Comparison of ENCODE assay signal across 15 mouse cellular contexts in genomic region chr8:119627613-119628359, GRCm38 (mm10). TPM values are rescaled to one million over a fixed set of nuclear protein-coding genes. Genes with fewer than 3 reads are reported as not detected.
DNase-seq lines count a peak whose midpoint lies in the region; ATAC-seq and TF ChIP-seq lines count a peak whose summit lies in the region.
"Had no signal": no experiment of that assay in that cellular context is flagged by ENCODE, and none has a peak within 500 bp of the region (broad histone marks: within the 10 kb centered on the region; RNA-seq: fewer than 3 reads in every experiment).

No protein-coding gene starts in this region.

- no peak overlapping the region for H3K4me2 ChIP-seq in forebrain, postnatal 0 days (ENCODE audit: low read depth)
- no peak overlapping the region for H3K4me2 ChIP-seq in lung, postnatal 0 days (replicated peaks; ENCODE audit: low read depth, low read length)
- H3K4me2 ChIP-seq in liver, postnatal 0 days (ENCODE audit: low read depth, low read length) = no peak overlapping the region
- H3K4me2 ChIP-seq: limb, embryonic 15.5 days; midbrain, embryonic 11.5 days had no signal

- WGBS in forebrain, embryonic 10.5 days = 50% methylated on average over 10 of the region's 10 CpGs
- WGBS in forebrain, postnatal 0 days = 55% methylated on average over 10 of the region's 10 CpGs
- 30% methylated on average over 10 of the region's 10 CpGs for WGBS in lung, postnatal 0 days
- 50% methylated on average over 10 of the region's 10 CpGs for WGBS in liver, postnatal 0 days (ENCODE audit: insufficient replicate concordance)

- peaks cover 35% of the 10 kb centered on the region for H3K4me1 ChIP-seq in forebrain, embryonic 10.5 days
- H3K4me1 ChIP-seq in forebrain, postnatal 0 days (ENCODE audit: insufficient read depth) = no peaks in the 10 kb centered on the region
- no peaks in the 10 kb centered on the region for H3K4me1 ChIP-seq in lung, postnatal 0 days (ENCODE audit: insufficient read depth, low read depth, low read length)
- 0 out of 2 replicates have a peak, but pooled peaks cover 2% of the 10 kb centered on the region for H3K4me1 ChIP-seq in liver, postnatal 0 days (ENCODE audit: insufficient read depth)
- H3K4me1 ChIP-seq: limb, embryonic 15.5 days had no signal

- H3K4me3 ChIP-seq in forebrain, embryonic 10.5 days = no peak overlapping the region
- no peak overlapping the region for H3K4me3 ChIP-seq in forebrain, postnatal 0 days (ENCODE audit: low read depth, low read length)
- H3K4me3 ChIP-seq in lung, postnatal 0 days (ENCODE audit: low read depth, low read length) = no peak overlapping the region
- no peak overlapping the region for H3K4me3 ChIP-seq in liver, postnatal 0 days (ENCODE audit: low read depth, low read length)
- H3K4me3 ChIP-seq: left cerebral cortex, adult 2 months; limb, embryonic 15.5 days had no signal

- TF ChIP-seq EP300 in lung, postnatal 0 days (IDR thresholded peaks at IDR 0.05) = no peak
- TF ChIP-seq EP300 in liver, postnatal 0 days (IDR thresholded peaks at IDR 0.05; ENCODE audit: low read depth) = no peak

- no peaks in the 10 kb centered on the region for H3K9me3 ChIP-seq in forebrain, embryonic 10.5 days
- H3K9me3 ChIP-seq in forebrain, postnatal 0 days (ENCODE audit: low read length) = no peaks in the 10 kb centered on the region
- H3K9me3 ChIP-seq in lung, postnatal 0 days (ENCODE audit: low read length) = no peaks in the 10 kb centered on the region
- H3K9me3 ChIP-seq in liver, postnatal 0 days (ENCODE audit: low read length) = no peaks in the 10 kb centered on the region
- H3K9me3 ChIP-seq: limb, embryonic 15.5 days had no signal

- peak overlapping the region; percentile 66; the same call in 1 of the 2 replicates for H3K27ac ChIP-seq in forebrain, embryonic 10.5 days
- H3K27ac ChIP-seq in forebrain, postnatal 0 days (ENCODE audit: low read depth, low read length) = no peak overlapping the region
- no peak overlapping the region for H3K27ac ChIP-seq in lung, postnatal 0 days (ENCODE audit: low read length)
- no peak overlapping the region for H3K27ac ChIP-seq in liver, postnatal 0 days (ENCODE audit: low read depth)
- H3K27ac ChIP-seq: hindbrain, postnatal 0 days; left cerebral cortex, adult 2 months; limb, embryonic 15.5 days had no signal

- peaks cover 20% of the 10 kb centered on the region for H3K27me3 ChIP-seq in forebrain, embryonic 10.5 days (ENCODE audit: poor library complexity, severe bottlenecking)
- H3K27me3 ChIP-seq in forebrain, postnatal 0 days (ENCODE audit: insufficient read depth, low read length) = no peaks in the 10 kb centered on the region
- H3K27me3 ChIP-seq in lung, postnatal 0 days (replicated peaks; ENCODE audit: insufficient read depth, low read length) = no peaks in the 10 kb centered on the region
- peaks cover 8% of the 10 kb centered on the region; the same call in 1 of the 2 replicates for H3K27me3 ChIP-seq in liver, postnatal 0 days (ENCODE audit: insufficient read depth, low read length)

- ATAC-seq in forebrain, postnatal 0 days = no peak
- peak; percentile 69 for ATAC-seq in lung, postnatal 0 days
- ATAC-seq in liver, postnatal 0 days = peak; percentile 41; the same call in 1 of the 2 replicates
- ATAC-seq: hindbrain, postnatal 0 days had no signal

- H3K9ac ChIP-seq in forebrain, postnatal 0 days = no peak overlapping the region
- H3K9ac ChIP-seq in lung, postnatal 0 days (replicated peaks; ENCODE audit: low read depth) = no peak overlapping the region
- H3K9ac ChIP-seq in liver, postnatal 0 days (replicated peaks) = no peak overlapping the region
- H3K9ac ChIP-seq: limb, embryonic 15.5 days had no signal

- TF ChIP-seq CTCF in forebrain, postnatal 0 days (IDR thresholded peaks at IDR 0.05; ENCODE audit: low read depth) = no peak
- no peak for TF ChIP-seq CTCF in lung, postnatal 0 days (IDR thresholded peaks at IDR 0.05)
- TF ChIP-seq CTCF in liver, postnatal 0 days (IDR thresholded peaks at IDR 0.05; ENCODE audit: low read depth) = no peak

- no peaks in the 10 kb centered on the region for H3K36me3 ChIP-seq in forebrain, embryonic 10.5 days (replicated peaks)
- no peaks in the 10 kb centered on the region for H3K36me3 ChIP-seq in forebrain, postnatal 0 days (ENCODE audit: insufficient read depth)
- no peaks in the 10 kb centered on the region for H3K36me3 ChIP-seq in lung, postnatal 0 days (ENCODE audit: insufficient read depth, low read length)
- no peaks in the 10 kb centered on the region for H3K36me3 ChIP-seq in liver, postnatal 0 days (replicated peaks; ENCODE audit: insufficient read depth, low read length)
- H3K36me3 ChIP-seq: limb, embryonic 15.5 days had no signal

- DNase-seq in forebrain, embryonic 10.5 days (ENCODE audit: extremely low spot score, low spot score) = peak; percentile 37
- no peak for DNase-seq in forebrain, postnatal 0 days
- DNase-seq in lung, postnatal 0 days (ENCODE audit: low spot score) = no peak
- no peak for DNase-seq in lung, postnatal 14 days
- peak; percentile 35 for DNase-seq in forelimb bud, embryonic 11.5 days (ENCODE audit: low read depth, low spot score)
- no peak for DNase-seq in liver, postnatal 0 days
- DNase-seq in adrenal gland, postnatal 25 days = no peak
- no peak for DNase-seq in urinary bladder, postnatal 10 days (ENCODE audit: low spot score)
- DNase-seq: adrenal gland, postnatal 36 days; kidney, postnatal 14 days had no signal

RNA-seq across cellular contexts. Expression of gene Kcng4, which starts 7.7 kb away (rescaled TPM):
- 0.10 and 0.11 TPM in 2 replicates for polyA plus RNA-seq in forebrain, embryonic 10.5 days (2016; fragmentation: Nextera tagmentation; extraction: Ambion mirVana)
- 0.38 and 1.5 TPM in 2 replicates for total RNA-seq in forebrain, postnatal 0 days (2014; rRNA removed)
- polyA plus RNA-seq in forebrain, postnatal 0 days (2015; fragmentation: Nextera tagmentation; extraction: Ambion mirVana) = 0.34 and 0.90 TPM in 2 replicates
- 0.07 and 0.08 TPM in 2 replicates for polyA plus RNA-seq in lung, postnatal 0 days (2015; fragmentation: Nextera tagmentation; extraction: Ambion mirVana)
- not detected in 2 replicates for polyA plus RNA-seq in liver, postnatal 0 days (2015; fragmentation: Nextera tagmentation; extraction: Ambion mirVana)
- total RNA-seq in adrenal gland, postnatal 25 days (2021) = 0.30 and 0.52 TPM in 2 replicates
- polyA plus RNA-seq: heart, embryonic 14.5 days had no signal

RNA-seq across cellular contexts. Expression of gene Adad2, which starts 15.2 kb away (rescaled TPM):
- 0.10 and 0.16 TPM in 2 replicates for polyA plus RNA-seq in forebrain, embryonic 10.5 days (2016; fragmentation: Nextera tagmentation; extraction: Ambion mirVana)
- not detected in 2 replicates for total RNA-seq in forebrain, postnatal 0 days (2014; rRNA removed)
- polyA plus RNA-seq in forebrain, postnatal 0 days (2015; fragmentation: Nextera tagmentation; extraction: Ambion mirVana) = 0.09 and 0.16 TPM in 2 replicates
- polyA plus RNA-seq in lung, postnatal 0 days (2015; fragmentation: Nextera tagmentation; extraction: Ambion mirVana) = not detected in 2 replicates
- not detected in 2 replicates for polyA plus RNA-seq in liver, postnatal 0 days (2015; fragmentation: Nextera tagmentation; extraction: Ambion mirVana)
- not detected in 2 replicates for total RNA-seq in adrenal gland, postnatal 25 days (2021)
- total RNA-seq: adrenal gland, postnatal 36 days had no signal
- polyA plus RNA-seq: heart, embryonic 14.5 days had no signal

RNA-seq across cellular contexts. Expression of gene Taf1c, which starts 22.8 kb away (rescaled TPM):
- 17.0 and 18.5 TPM in 2 replicates for polyA plus RNA-seq in forebrain, embryonic 10.5 days (2016; fragmentation: Nextera tagmentation; extraction: Ambion mirVana)
- total RNA-seq in forebrain, postnatal 0 days (2014; rRNA removed) = 17.6 and 21.1 TPM in 2 replicates
- polyA plus RNA-seq in forebrain, postnatal 0 days (2015; fragmentation: Nextera tagmentation; extraction: Ambion mirVana) = 10.1 and 10.9 TPM in 2 replicates
- 5.6 and 5.7 TPM in 2 replicates for polyA plus RNA-seq in lung, postnatal 0 days (2015; fragmentation: Nextera tagmentation; extraction: Ambion mirVana)
- polyA plus RNA-seq in liver, postnatal 0 days (2015; fragmentation: Nextera tagmentation; extraction: Ambion mirVana) = 2.4 and 2.7 TPM in 2 replicates
- total RNA-seq in adrenal gland, postnatal 25 days (2021) = 14.0 and 15.7 TPM in 2 replicates

RNA-seq across cellular contexts. Expression of gene Wfdc1, which starts 38.4 kb away (rescaled TPM):
- polyA plus RNA-seq in forebrain, embryonic 10.5 days (2016; fragmentation: Nextera tagmentation; extraction: Ambion mirVana) = 2.7 and 3.7 TPM in 2 replicates
- 8.6 and 8.9 TPM in 2 replicates for total RNA-seq in forebrain, postnatal 0 days (2014; rRNA removed)
- 8.3 and 9.0 TPM in 2 replicates for polyA plus RNA-seq in forebrain, postnatal 0 days (2015; fragmentation: Nextera tagmentation; extraction: Ambion mirVana)
- polyA plus RNA-seq in lung, postnatal 0 days (2015; fragmentation: Nextera tagmentation; extraction: Ambion mirVana) = 130 and 164 TPM in 2 replicates
- polyA plus RNA-seq in liver, postnatal 0 days (2015; fragmentation: Nextera tagmentation; extraction: Ambion mirVana) = 6.0 and 7.2 TPM in 2 replicates
- 4.6 and 6.1 TPM in 2 replicates for total RNA-seq in adrenal gland, postnatal 25 days (2021)

RNA-seq across cellular contexts. Expression of gene Dnaaf1, which starts 52.8 kb away (rescaled TPM):
- polyA plus RNA-seq in forebrain, embryonic 10.5 days (2016; fragmentation: Nextera tagmentation; extraction: Ambion mirVana) = 0.11 TPM in 1 of 2 replicates, not detected in the other
- total RNA-seq in forebrain, postnatal 0 days (2014; rRNA removed) = 0.08 TPM in 1 of 2 replicates, not detected in the other
- 0.38 and 0.98 TPM in 2 replicates for polyA plus RNA-seq in forebrain, postnatal 0 days (2015; fragmentation: Nextera tagmentation; extraction: Ambion mirVana)
- polyA plus RNA-seq in lung, postnatal 0 days (2015; fragmentation: Nextera tagmentation; extraction: Ambion mirVana) = 2.9 and 4.0 TPM in 2 replicates
- 0.07 TPM in 1 of 2 replicates, not detected in the other for polyA plus RNA-seq in liver, postnatal 0 days (2015; fragmentation: Nextera tagmentation; extraction: Ambion mirVana)
- total RNA-seq in adrenal gland, postnatal 25 days (2021) = 0.15 TPM in 1 of 2 replicates, not detected in the other
- total RNA-seq: hindbrain, postnatal 0 days had no signal

Comparison
In these comparisons a context has a peak if more than half of its experiments do, and no peak if none do; other contexts are left out.
1. DNase-seq: peak in forebrain, embryonic 10.5 days (single experiment) and forelimb bud, embryonic 11.5 days (single experiment); none in forebrain, postnatal 0 days (single experiment), lung, postnatal 0 days (single experiment), lung, postnatal 14 days (single experiment), liver, postnatal 0 days (single experiment), adrenal gland, postnatal 25 days (single experiment) and urinary bladder, postnatal 10 days (single experiment).